Comparison of ENCODE assay signal across 26 mouse cellular contexts in the genomic region with DNA sequence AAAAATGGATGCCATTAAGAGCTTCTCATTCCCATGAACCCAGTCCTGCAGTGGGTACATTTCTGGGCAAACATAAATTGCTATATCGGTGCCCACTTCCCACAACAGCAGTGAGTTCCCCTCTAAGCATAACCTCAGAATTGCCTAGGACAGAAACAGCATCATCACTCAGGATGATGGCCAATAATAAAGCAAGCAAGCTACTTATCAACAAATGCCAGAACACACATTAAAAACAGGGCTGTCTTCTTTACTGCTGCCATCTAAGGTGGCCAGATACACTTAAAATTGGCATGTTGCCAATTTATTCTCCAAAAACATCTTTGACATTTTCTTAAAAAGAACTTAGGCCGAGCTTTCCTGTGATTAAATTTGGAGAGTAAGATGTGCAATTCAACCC.
DNase-seq lines count a peak whose midpoint lies in the region; ATAC-seq lines count a peak whose summit lies in the region.
"Had no signal": no experiment of that assay in that cellular context is flagged by ENCODE, and none has a peak within 500 bp of the region (broad histone marks: within the 10 kb centered on the region; RNA-seq: fewer than 3 reads in every experiment).

No protein-coding gene starts in this region.

- no peaks in the 10 kb centered on the region for H3K27me3 ChIP-seq in heart, embryonic 13.5 days (replicated peaks)
- no peaks in the 10 kb centered on the region for H3K27me3 ChIP-seq in heart, embryonic 10.5 days (ENCODE audit: insufficient read depth, poor library complexity, severe bottlenecking)
- no peaks in the 10 kb centered on the region; the same call in 1 of the 2 replicates for H3K27me3 ChIP-seq in limb, embryonic 12.5 days
- H3K27me3 ChIP-seq in limb, embryonic 10.5 days (ENCODE audit: low read depth, poor library complexity, severe bottlenecking) = peaks cover 59% of the 10 kb centered on the region
- 0 out of 2 replicates have a peak, but pooled peaks cover 2% of the 10 kb centered on the region for H3K27me3 ChIP-seq in limb, embryonic 13.5 days
- H3K27me3 ChIP-seq: embryonic facial prominence, embryonic 13.5 days; hindbrain, embryonic 13.5 days; liver, embryonic 13.5 days; midbrain, embryonic 15.5 days; neural tube, embryonic 15.5 days had no signal

- no peak for ATAC-seq in heart, embryonic 13.5 days (ENCODE audit: extremely low read depth, insufficient number of reproducible peaks, low FRiP score, low TSS enrichment)
- no peak for ATAC-seq in limb, embryonic 12.5 days (ENCODE audit: insufficient number of reproducible peaks, insufficient read depth, low FRiP score, low TSS enrichment, low read depth)
- no peak for ATAC-seq in limb, embryonic 13.5 days (ENCODE audit: low FRiP score, low read depth)
- ATAC-seq: forebrain, embryonic 13.5 days; intestine, embryonic 16.5 days had no signal

- no peak overlapping the region for H3K9ac ChIP-seq in heart, embryonic 13.5 days
- H3K9ac ChIP-seq in limb, embryonic 12.5 days (replicated peaks) = no peak overlapping the region
- H3K9ac ChIP-seq in limb, embryonic 13.5 days = no peak overlapping the region
- H3K9ac ChIP-seq: embryonic facial prominence, embryonic 13.5 days; forebrain, embryonic 13.5 days; hindbrain, embryonic 13.5 days; liver, embryonic 13.5 days; midbrain, embryonic 15.5 days; neural tube, embryonic 15.5 days had no signal

- H3K9me3 ChIP-seq in heart, embryonic 13.5 days = no peaks in the 10 kb centered on the region
- H3K9me3 ChIP-seq in heart, embryonic 10.5 days = no peaks in the 10 kb centered on the region
- H3K9me3 ChIP-seq in limb, embryonic 12.5 days = no peaks in the 10 kb centered on the region
- H3K9me3 ChIP-seq in limb, embryonic 10.5 days (replicated peaks) = no peaks in the 10 kb centered on the region
- H3K9me3 ChIP-seq in limb, embryonic 13.5 days = no peaks in the 10 kb centered on the region
- H3K9me3 ChIP-seq: embryonic facial prominence, embryonic 13.5 days; forebrain, embryonic 13.5 days; hindbrain, embryonic 13.5 days; liver, embryonic 13.5 days; midbrain, embryonic 10.5 days; midbrain, embryonic 15.5 days; neural tube, embryonic 15.5 days had no signal

- no peak overlapping the region for H3K4me3 ChIP-seq in heart, embryonic 13.5 days
- no peak overlapping the region for H3K4me3 ChIP-seq in heart, embryonic 10.5 days
- no peak overlapping the region for H3K4me3 ChIP-seq in limb, embryonic 12.5 days (replicated peaks)
- H3K4me3 ChIP-seq in limb, embryonic 10.5 days = no peak overlapping the region
- H3K4me3 ChIP-seq in limb, embryonic 13.5 days = no peak overlapping the region
- H3K4me3 ChIP-seq: embryonic facial prominence, embryonic 13.5 days; forebrain, embryonic 13.5 days; hindbrain, embryonic 13.5 days; liver, embryonic 13.5 days; midbrain, embryonic 10.5 days; midbrain, embryonic 15.5 days; neural tube, embryonic 15.5 days had no signal

- H3K4me2 ChIP-seq in heart, embryonic 13.5 days = 0 out of 2 replicates have a peak overlapping the region, but pooled peaks have one; percentile 22
- H3K4me2 ChIP-seq in limb, embryonic 12.5 days = no peak overlapping the region
- H3K4me2 ChIP-seq in limb, embryonic 13.5 days (replicated peaks) = peak overlapping the region; percentile 35; the same call in 1 of the 2 replicates
- H3K4me2 ChIP-seq: embryonic facial prominence, embryonic 13.5 days; forebrain, embryonic 13.5 days; hindbrain, embryonic 13.5 days; liver, embryonic 13.5 days; midbrain, embryonic 15.5 days; neural tube, embryonic 15.5 days had no signal

- WGBS in heart, embryonic 13.5 days = 66% methylated on average over 2 of the region's 2 CpGs
- 85% methylated on average over 2 of the region's 2 CpGs for WGBS in heart, embryonic 10.5 days
- WGBS in limb, embryonic 12.5 days = 78% methylated on average over 2 of the region's 2 CpGs
- 90% methylated on average over 2 of the region's 2 CpGs for WGBS in limb, embryonic 10.5 days
- WGBS in limb, embryonic 13.5 days = 61% methylated on average over 2 of the region's 2 CpGs

- no peak overlapping the region for H3K27ac ChIP-seq in heart, embryonic 13.5 days (replicated peaks)
- H3K27ac ChIP-seq in heart, embryonic 10.5 days = no peak overlapping the region
- H3K27ac ChIP-seq in limb, embryonic 12.5 days = peak overlapping the region; percentile 79; the same call in 1 of the 2 replicates
- H3K27ac ChIP-seq in limb, embryonic 10.5 days = no peak overlapping the region; the same call in 1 of the 2 replicates
- peak overlapping the region; percentile 67; the same call in 1 of the 2 replicates for H3K27ac ChIP-seq in limb, embryonic 13.5 days
- H3K27ac ChIP-seq: forebrain, embryonic 13.5 days; hindbrain, embryonic 13.5 days; liver, embryonic 13.5 days; midbrain, embryonic 10.5 days; midbrain, embryonic 15.5 days; stomach, postnatal 0 days had no signal

- no peaks in the 10 kb centered on the region for H3K36me3 ChIP-seq in heart, embryonic 13.5 days
- no peaks in the 10 kb centered on the region for H3K36me3 ChIP-seq in heart, embryonic 10.5 days
- H3K36me3 ChIP-seq in limb, embryonic 12.5 days = no peaks in the 10 kb centered on the region
- no peaks in the 10 kb centered on the region for H3K36me3 ChIP-seq in limb, embryonic 10.5 days
- no peaks in the 10 kb centered on the region for H3K36me3 ChIP-seq in limb, embryonic 13.5 days
- H3K36me3 ChIP-seq: embryonic facial prominence, embryonic 13.5 days; hindbrain, embryonic 13.5 days; liver, embryonic 13.5 days; midbrain, embryonic 10.5 days; midbrain, embryonic 15.5 days; neural tube, embryonic 15.5 days had no signal

- no peak for DNase-seq in heart, embryonic 10.5 days (ENCODE audit: low spot score)
- no peak for DNase-seq in limb, embryonic 10.5 days (ENCODE audit: low spot score)
- no peak for DNase-seq in kidney, adult 9 months
- no peak for DNase-seq in urinary bladder, adult 2 months (ENCODE audit: low spot score)
- DNase-seq: adrenal gland, postnatal 25 days; cerebellum, adult 11-12 months; cerebellum, adult 9-11 months; embryo, embryonic 11 days; kidney, adult 8-10 months; kidney, postnatal 14 days; liver, embryonic 13.5 days; lung, adult 2 months; lung, postnatal 10 days; right cerebral cortex, postnatal 25 days; thymus, postnatal 25 days had no signal

- H3K4me1 ChIP-seq in heart, embryonic 13.5 days = peaks cover 36% of the 10 kb centered on the region
- H3K4me1 ChIP-seq in heart, embryonic 10.5 days = peaks cover 28% of the 10 kb centered on the region
- H3K4me1 ChIP-seq in limb, embryonic 12.5 days (replicated peaks) = peaks cover 77% of the 10 kb centered on the region
- H3K4me1 ChIP-seq in limb, embryonic 10.5 days = peaks cover 68% of the 10 kb centered on the region
- peaks cover 86% of the 10 kb centered on the region for H3K4me1 ChIP-seq in limb, embryonic 13.5 days
- H3K4me1 ChIP-seq: liver, embryonic 13.5 days had no signal

Comparison
In these comparisons a context has a peak if more than half of its experiments do, and no peak if none do; other contexts are left out.
1. H3K27ac ChIP-seq: peak in limb, embryonic 12.5 days (single experiment) and limb, embryonic 13.5 days (single experiment); none in heart, embryonic 13.5 days (single experiment), heart, embryonic 10.5 days (single experiment) and limb, embryonic 10.5 days (single experiment).